Mouse (Mus musculus) kidney, postnatal 14 days (tissue): ENCODE measurements around the gene Gper1.
A peak's percentile ranks its signal among the peaks of the same experiment; 100 is the strongest.

ENCODE experiments used
- DNase-seq: peaks from one replicate; pipeline ENCODE4 v3.0.0; 2022; ENCODE audit warnings: mixed read lengths

Gper1 gene

GRCm38 (mm10) chr5:139448025-139448424 is 25.1 kb downstream of the Gper1 start:
- no peak for DNase-seq

DNA sequence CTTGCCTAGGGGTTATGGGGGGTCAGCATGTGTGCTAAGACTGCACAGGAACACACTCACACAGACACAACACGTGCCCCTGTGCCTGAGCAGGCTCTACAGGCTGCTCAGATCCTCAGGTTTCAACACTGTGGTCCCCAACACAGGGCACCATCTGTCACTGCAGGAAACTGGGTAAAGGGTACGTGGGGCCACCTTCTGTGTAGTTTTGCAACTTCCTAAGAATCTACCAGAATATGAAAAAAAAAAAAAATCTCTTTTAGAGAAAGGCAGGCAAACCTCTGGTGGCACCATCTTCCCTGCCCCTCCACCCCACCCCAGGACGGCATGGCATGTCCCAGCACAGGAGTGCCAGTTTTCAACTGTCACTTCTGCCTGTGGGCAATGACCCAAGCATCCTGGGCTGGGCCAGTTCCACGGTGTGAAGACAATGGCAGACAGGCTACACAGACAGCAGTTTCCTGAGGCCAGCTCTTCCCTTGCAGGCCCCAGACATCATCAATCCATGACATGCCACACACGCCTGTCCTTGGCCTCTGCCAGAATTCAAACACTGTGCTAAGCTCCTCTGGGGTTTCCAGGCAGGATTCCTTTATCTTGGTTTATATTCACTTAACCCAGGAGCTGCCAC is 26.3 kb downstream of the Gper1 start:
- peak; percentile 55 for DNase-seq

GRCm38 (mm10) chr5:139449926-139450325 is 27.0 kb downstream of the Gper1 start:
- no peak for DNase-seq

DNA sequence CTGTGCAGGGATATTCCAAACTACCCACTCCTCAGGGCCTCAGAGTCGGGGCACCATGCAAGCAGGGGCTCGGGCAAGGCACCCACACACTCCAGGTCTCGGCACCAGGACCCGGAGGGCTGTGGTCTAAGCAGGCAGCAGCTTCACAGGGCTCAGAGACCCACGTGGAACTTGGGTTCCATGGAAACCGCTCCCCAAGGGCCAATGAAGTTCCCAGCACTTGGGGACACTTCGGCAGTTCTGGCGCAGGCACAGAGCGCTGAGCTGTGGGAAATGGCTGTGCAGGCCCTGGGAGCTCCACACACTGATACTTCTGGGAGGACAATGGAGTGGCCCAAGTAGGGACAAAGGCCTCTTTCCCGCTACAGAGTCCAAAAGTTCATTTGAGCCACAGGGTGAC is 30.1 kb downstream of the Gper1 start:
- no peak for DNase-seq

- no peak for DNase-seq
Observed at GRCm38 (mm10) chr5:139455166-139455565, 32.2 kb downstream of the Gper1 start.

DNA sequence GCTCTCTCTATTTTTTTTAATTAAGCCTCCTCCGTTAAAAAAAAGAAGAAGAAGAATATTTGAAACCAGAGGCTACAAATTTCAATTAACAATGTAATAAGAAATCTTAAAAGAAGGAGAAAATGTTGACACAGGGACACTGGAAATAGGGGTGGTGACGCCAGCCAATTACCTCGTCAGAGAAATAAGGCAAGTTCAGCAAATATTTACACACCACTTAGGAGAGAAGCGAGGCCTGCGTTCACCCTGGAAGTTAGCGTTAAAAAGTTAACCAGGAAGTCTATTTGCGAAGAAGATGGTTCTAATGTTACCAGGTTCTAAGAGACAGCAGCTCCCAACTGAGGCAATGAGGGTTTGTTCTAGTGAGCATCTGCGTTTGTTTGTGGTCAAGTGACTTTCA is 34.3 kb downstream of the Gper1 start:
- no peak for DNase-seq

DNA sequence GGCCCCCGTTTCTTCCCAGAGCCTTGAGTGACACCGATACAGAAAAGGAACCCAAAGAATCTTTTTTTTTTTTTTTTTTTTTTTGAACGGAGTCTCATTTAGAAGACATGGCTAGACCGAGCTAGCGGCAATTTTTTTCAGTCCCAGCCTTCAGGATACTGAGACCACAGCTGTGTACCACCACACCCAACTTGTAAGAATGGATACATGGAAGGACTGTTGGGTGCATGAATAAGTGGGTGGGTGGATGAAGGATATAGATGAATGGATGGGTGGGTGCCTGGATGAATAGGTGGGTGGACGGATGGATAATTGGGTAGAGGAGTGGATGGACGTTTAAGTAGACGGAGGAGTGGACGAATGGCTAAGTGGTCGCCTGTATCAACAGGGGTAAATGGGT is 37.0 kb downstream of the Gper1 start:
- DNase-seq, result no peak

DNA sequence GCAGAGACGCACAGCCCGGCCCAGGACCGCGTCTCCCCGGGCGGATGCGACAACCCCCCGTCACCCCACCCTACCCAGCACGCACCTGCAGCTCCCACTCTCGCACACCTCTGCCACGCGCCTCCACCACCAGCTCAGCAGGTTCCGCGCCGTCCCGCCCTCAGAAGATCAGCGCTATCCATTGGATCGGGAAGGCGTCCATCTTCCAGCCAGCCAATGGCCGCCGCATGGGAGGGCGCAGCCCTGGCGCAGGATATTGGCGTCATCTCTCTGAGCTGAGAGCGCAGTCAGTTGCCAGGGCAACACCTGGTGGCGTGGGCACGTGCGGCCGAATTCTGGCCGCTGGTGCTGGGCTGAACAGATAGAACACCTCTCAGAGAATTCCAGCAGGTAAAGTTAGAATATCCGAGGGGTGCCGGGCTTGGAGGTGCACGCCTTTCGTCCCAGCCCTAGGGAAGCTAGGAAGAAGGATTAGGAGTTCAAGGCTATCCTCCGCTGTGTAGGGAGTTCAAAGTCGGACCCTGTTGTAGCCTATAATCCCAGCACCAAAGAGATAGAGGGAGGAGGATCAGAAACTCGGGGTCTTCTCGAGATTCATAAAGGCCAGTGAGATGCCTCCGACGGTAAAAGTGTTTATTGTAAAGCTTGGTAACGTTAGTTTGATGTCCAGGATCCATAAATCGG is 37.6 kb downstream of the Gper1 start, which contains the start of gene 3110082I17Rik:
Gene 3110082I17Rik (minus strand): TSS at position 144 of the 684 bp plus-strand sequence.
- peak; percentile 99 for DNase-seq

GRCm38 (mm10) chr5:139464874-139465273 is 41.9 kb downstream of the Gper1 start:
- DNase-seq, result no peak

GRCm38 (mm10) chr5:139466373-139466772 is 43.4 kb downstream of the Gper1 start:
- DNase-seq, result no peak

DNA sequence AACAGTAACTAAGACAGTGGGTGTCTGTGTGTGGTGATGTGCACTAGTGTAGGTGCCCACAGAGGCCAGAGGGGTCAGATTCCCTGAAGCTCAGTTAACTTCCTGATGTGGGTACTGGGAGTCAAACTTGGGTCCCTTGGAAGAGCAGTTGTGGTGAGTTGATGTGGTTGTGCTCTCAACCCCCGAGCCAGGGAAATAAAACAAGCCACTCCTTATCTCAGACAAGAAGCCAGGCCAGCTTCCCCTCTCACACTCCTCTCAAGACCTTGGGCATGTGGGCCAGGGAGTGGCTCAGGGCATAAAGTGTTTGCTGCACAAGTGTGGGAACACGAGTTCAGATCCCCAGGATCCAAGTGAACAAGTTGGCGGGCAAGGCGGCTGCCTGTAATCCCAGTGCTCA is 43.9 kb downstream of the Gper1 start:
- DNase-seq, result no peak

DNA sequence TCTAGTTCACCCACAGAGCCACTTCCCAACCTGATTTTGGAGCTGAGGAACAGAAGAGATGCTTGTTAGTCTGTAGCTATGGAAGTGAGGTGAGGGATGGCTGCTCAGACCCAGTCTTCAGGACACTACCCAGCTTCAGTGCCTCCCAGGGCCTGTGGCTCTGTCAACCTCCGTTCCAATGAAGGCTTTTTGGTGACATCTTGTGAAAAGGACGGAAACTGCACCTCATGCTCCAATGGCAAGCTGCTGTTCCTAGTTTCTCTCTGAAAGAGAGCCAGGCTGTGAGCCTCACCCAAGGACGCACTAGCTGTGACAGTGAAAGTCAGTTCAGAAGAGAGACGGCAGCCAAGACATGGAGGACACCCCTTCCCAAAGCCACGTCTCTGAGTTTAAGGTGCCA is 45.0 kb downstream of the Gper1 start:
- peak; percentile 32 for DNase-seq

GRCm38 (mm10) chr5:139474741-139475140 is 51.8 kb downstream of the Gper1 start:
- no peak for DNase-seq
